Mouse (Mus musculus) erythroblast, embryonic 14.5 days (primary cell): ENCODE results near the gene Mtfr1l.

Source experiments
- GATA1 ChIP-seq: IDR thresholded peaks from 2 replicates; pipeline ENCODE4 v1.6.1; 2012; ENCODE audit warnings: low read length, inconsistent platforms, mixed read lengths
- TAL1 ChIP-seq: IDR thresholded peaks from 3 replicates; pipeline ENCODE4 v1.6.1; 2012; ENCODE audit warnings: low read length, inconsistent platforms, mixed read lengths

DNA sequence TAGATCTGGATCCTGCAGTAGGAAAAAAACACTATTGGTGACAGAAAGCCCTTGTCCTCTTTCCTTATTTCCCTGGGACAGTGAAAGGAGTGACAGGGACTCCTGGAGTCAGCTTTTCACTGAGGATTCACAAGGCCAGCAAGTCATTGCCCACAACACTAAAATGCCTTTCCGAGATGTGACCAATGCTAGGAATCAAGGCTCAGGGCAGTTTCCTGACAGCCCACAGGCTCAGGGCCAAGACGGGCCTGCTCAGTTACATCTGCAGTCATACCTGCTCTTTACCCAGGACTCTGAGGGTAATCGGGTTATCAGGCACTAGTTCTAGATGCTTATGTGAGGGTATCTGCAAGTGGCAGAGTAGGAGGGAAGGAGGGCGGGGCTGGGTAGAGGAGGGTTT is 11.7 kb downstream of the Mtfr1l start:
- TF ChIP-seq TAL1 (no peak), GATA1 (no peak)
